Comparison of ENCODE assay signal across 11 mouse cellular contexts in the genomic region with DNA sequence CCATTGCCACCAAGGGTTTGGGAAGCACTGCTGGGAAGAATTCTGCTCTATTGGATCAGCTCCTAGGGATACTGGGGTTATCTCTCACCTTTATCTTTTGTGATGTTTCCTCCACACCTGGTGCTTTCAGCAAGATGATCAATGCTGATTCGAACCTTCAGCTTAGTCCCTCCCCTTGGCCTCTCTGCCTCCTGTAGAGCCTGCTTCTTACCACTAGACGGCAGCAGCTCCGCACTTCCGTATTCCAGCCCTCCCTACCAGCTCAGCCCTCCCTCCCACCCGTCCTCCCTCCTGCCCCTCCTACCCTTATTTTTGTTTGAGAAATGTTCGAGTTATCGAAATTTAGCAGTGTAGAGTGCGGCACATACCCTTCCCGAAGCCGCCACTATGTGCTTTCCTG. TPM values are rescaled to one million over a fixed set of nuclear protein-coding genes. Genes with fewer than 3 reads are reported as not detected.
DNase-seq lines count a peak whose midpoint lies in the region; ATAC-seq and TF ChIP-seq lines count a peak whose summit lies in the region.
"Had no signal": no experiment of that assay in that cellular context is flagged by ENCODE, and none has a peak within 500 bp of the region (broad histone marks: within the 10 kb centered on the region; RNA-seq: fewer than 3 reads in every experiment).

No protein-coding gene starts in this region.

- no peak overlapping the region for H3K4me2 ChIP-seq in liver, embryonic 13.5 days
- H3K4me2 ChIP-seq: heart, embryonic 15.5 days; midbrain, embryonic 12.5 days had no signal

- DNase-seq in heart, adult 11 months: peak; percentile 87
- no peak for DNase-seq in heart, adult 18-20 months
- peak; percentile 64 for DNase-seq in 3T3-L1 (ENCODE audit: low read depth, low spot score)
- DNase-seq in Patski (ENCODE audit: low read depth, low spot score): no peak
- peak; percentile 16 for DNase-seq in liver, embryonic 13.5 days
- no peak for DNase-seq in forebrain, embryonic 10.5 days (ENCODE audit: extremely low spot score, low spot score)
- no peak for DNase-seq in spleen, adult 12 weeks (ENCODE audit: low spot score)
- DNase-seq: right cerebral cortex, adult 18-20 months had no signal

- no peaks in the 10 kb centered on the region for H3K4me1 ChIP-seq in liver, embryonic 13.5 days (replicated peaks)
- H3K4me1 ChIP-seq in forebrain, embryonic 10.5 days: peaks cover 7% of the 10 kb centered on the region
- H3K4me1 ChIP-seq: heart, embryonic 15.5 days; midbrain, embryonic 12.5 days had no signal

- in situ Hi-C loops in Patski (cut with MboI; ENCODE audit: low pct_unique_long_range_greater_than_20kb): loop anchor here (10.0 kb wide), 2 partner anchors 57 to 153 kb away; no protein-coding TSS in a partner anchor

- CTCF ChIA-PET in Patski (lab: Charles Lee): interaction anchor here (1.2 to 2.4 kb wide), 7 partner anchors 11 to 206 kb away, joined by 3 to 12 read pairs (median 5); no protein-coding TSS in a partner anchor

- H3K36me3 ChIP-seq in liver, embryonic 13.5 days: no peaks in the 10 kb centered on the region
- no peaks in the 10 kb centered on the region for H3K36me3 ChIP-seq in forebrain, embryonic 10.5 days (replicated peaks)
- H3K36me3 ChIP-seq: heart, embryonic 15.5 days; midbrain, embryonic 12.5 days had no signal

- POLR2A ChIA-PET in Patski (lab: Charles Lee): interaction anchor here (0.6 to 1.2 kb wide), 3 partner anchors 90 to 995 kb away, joined by 3 to 9 read pairs (median 4); no protein-coding TSS in a partner anchor

- no peak for ATAC-seq in Patski
- no peak for ATAC-seq in liver, embryonic 13.5 days (ENCODE audit: low read depth)
- ATAC-seq in megakaryocyte, adult 5-6 weeks (ENCODE audit: poor library complexity, severe bottlenecking): no peak

- H3K9ac ChIP-seq in liver, embryonic 13.5 days: no peak overlapping the region
- H3K9ac ChIP-seq: heart, embryonic 15.5 days; midbrain, embryonic 12.5 days had no signal

- TF ChIP-seq CTCF in Patski (IDR thresholded peaks at IDR 0.05): peak; percentile 69

- H3K27ac ChIP-seq in liver, embryonic 13.5 days: no peak overlapping the region
- H3K27ac ChIP-seq in forebrain, embryonic 10.5 days: no peak overlapping the region
- H3K27ac ChIP-seq: heart, embryonic 15.5 days; midbrain, embryonic 12.5 days had no signal

- WGBS in liver, embryonic 13.5 days (ENCODE audit: insufficient replicate concordance): 37% methylated on average over 10 of the region's 10 CpGs
- WGBS in forebrain, embryonic 10.5 days: 58% methylated on average over 10 of the region's 10 CpGs

- H3K9me3 ChIP-seq in liver, embryonic 13.5 days (replicated peaks): no peaks in the 10 kb centered on the region
- H3K9me3 ChIP-seq in forebrain, embryonic 10.5 days: no peaks in the 10 kb centered on the region
- H3K9me3 ChIP-seq: heart, embryonic 15.5 days; midbrain, embryonic 12.5 days had no signal

- H3K27me3 ChIP-seq in Patski: no peaks in the 10 kb centered on the region
- H3K27me3 ChIP-seq in liver, embryonic 13.5 days: no peaks in the 10 kb centered on the region
- no peaks in the 10 kb centered on the region for H3K27me3 ChIP-seq in forebrain, embryonic 10.5 days (ENCODE audit: poor library complexity, severe bottlenecking)
- H3K27me3 ChIP-seq: heart, embryonic 15.5 days; midbrain, embryonic 12.5 days had no signal

- no peak overlapping the region for H3K4me3 ChIP-seq in liver, embryonic 13.5 days (replicated peaks)
- H3K4me3 ChIP-seq in forebrain, embryonic 10.5 days: no peak overlapping the region
- H3K4me3 ChIP-seq: heart, embryonic 15.5 days; midbrain, embryonic 12.5 days had no signal

RNA-seq across cellular contexts. Expression of a gene that starts 55.5 kb away (rescaled TPM):
- 1 to 10 TPM; 1.1 to 1.3 TPM for total RNA-seq in heart, adult 18-20 months (2021)
- 0.01 TPM for polyA plus RNA-seq in Patski (2021)
- polyA plus RNA-seq in liver, embryonic 13.5 days (2015; fragmentation: Nextera tagmentation; extraction: Ambion mirVana): 0.08 and 0.10 TPM in 2 replicates
- 0.07 TPM in 1 of 2 replicates, not detected in the other for total RNA-seq in megakaryocyte, adult 5-6 weeks (2015)
- 0.08 TPM in 1 of 2 replicates, not detected in the other for total RNA-seq in megakaryocyte, adult 5-6 weeks (2017)
- polyA plus RNA-seq in forebrain, embryonic 10.5 days (2016; fragmentation: Nextera tagmentation; extraction: Ambion mirVana): 1.2 and 1.4 TPM in 2 replicates

Comparison
In these comparisons a context has a peak if more than half of its experiments do, and no peak if none do; other contexts are left out.
1. DNase-seq: peak in heart, adult 11 months (single experiment), 3T3-L1 (single experiment) and liver, embryonic 13.5 days (single experiment); none in heart, adult 18-20 months (0 of 2), Patski (single experiment), forebrain, embryonic 10.5 days (single experiment) and spleen, adult 12 weeks (single experiment).